8 mouse cellular contexts compared by ENCODE assay signal in the genomic region with DNA sequence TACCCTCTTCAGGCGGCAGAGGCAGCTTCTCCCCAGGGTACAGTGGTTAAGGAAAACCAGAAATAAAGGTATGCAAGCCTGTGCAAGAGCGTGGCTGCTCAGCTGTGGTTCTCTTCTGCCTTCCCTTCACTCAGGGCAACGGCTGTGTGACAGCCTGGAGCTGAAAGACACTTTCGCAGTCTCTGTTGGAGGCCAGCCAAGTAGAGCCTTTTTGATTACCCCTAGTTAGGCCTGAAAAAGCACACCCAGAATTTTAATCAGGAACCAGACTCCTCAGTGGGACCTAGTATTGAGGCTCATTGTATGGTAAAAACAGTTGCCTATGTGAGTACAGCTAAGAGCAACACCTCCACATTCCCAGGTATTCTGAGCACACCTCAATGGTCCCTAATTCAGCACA.
DNase-seq lines count a peak whose midpoint lies in the region; ATAC-seq and TF ChIP-seq lines count a peak whose summit lies in the region.

No protein-coding gene starts in this region.

- H3K36me3 ChIP-seq in CH12.LX (replicated peaks in 1 of 2; ENCODE audit: control insufficient read depth in 1 of 2, insufficient read depth in 1 of 2, low read length in 1 of 2), result no peaks in the 10 kb centered on the region
- no peaks in the 10 kb centered on the region for H3K36me3 ChIP-seq in forebrain, postnatal 0 days (ENCODE audit: insufficient read depth)

- H3K4me1 ChIP-seq in CH12.LX (ENCODE audit: control insufficient read depth in 1 of 2, insufficient read depth in 2 of 2), result peaks cover 0 to 10% of the 10 kb centered on the region in 2 experiments; a peak in 2 of 4 replicates
- H3K4me1 ChIP-seq in forebrain, postnatal 0 days (ENCODE audit: insufficient read depth), result peaks cover 8% of the 10 kb centered on the region; the same call in 1 of the 2 replicates

- no peak for TF ChIP-seq POLR2A in CH12.LX (IDR thresholded peaks at IDR 0.05; ENCODE audit: low read depth, low read length)

- peak; percentile 2 for DNase-seq in adrenal gland, postnatal 10 days
- no peak for DNase-seq in adrenal gland, adult 2 months
- DNase-seq in CH12.LX (ENCODE audit: extremely low read depth), result peak; percentile 4
- peak; percentile 67 for DNase-seq in forebrain, postnatal 0 days
- DNase-seq in left cerebral cortex, postnatal 25 days (ENCODE audit: low spot score in 2 of 2), result peak; percentile 28 to 40
- no peak for DNase-seq in Muller cell, postnatal 12 days (ENCODE audit: inconsistent ontology term)
- no peak for DNase-seq in spleen, postnatal 36 days (ENCODE audit: low spot score in 2 of 2)
- DNase-seq in gastrocnemius, postnatal 10 days, result no peak

- H3K4me3 ChIP-seq in CH12.LX (replicated peaks in 1 of 3; ENCODE audit: low read depth in 2 of 3, low read length in 2 of 3, poor library complexity in 1 of 3), result no peak overlapping the region
- no peak overlapping the region for H3K4me3 ChIP-seq in forebrain, postnatal 0 days (ENCODE audit: low read depth, low read length)

- intact Hi-C loops in left cerebral cortex, postnatal 25 days (cut with DNase I), result no loop called here

- H3K4me2 ChIP-seq in CH12.LX (ENCODE audit: insufficient read depth, low read depth, poor library complexity, severe bottlenecking), result no peak overlapping the region
- H3K4me2 ChIP-seq in forebrain, postnatal 0 days (ENCODE audit: low read depth), result 0 out of 2 replicates have a peak overlapping the region, but pooled peaks have one; percentile 4

- H3K27me3 ChIP-seq in CH12.LX (replicated peaks), result no peaks in the 10 kb centered on the region
- H3K27me3 ChIP-seq in forebrain, postnatal 0 days (ENCODE audit: insufficient read depth, low read length), result no peaks in the 10 kb centered on the region

- ATAC-seq in forebrain, postnatal 0 days, result peak; percentile 78

- no peaks in the 10 kb centered on the region for H3K9me3 ChIP-seq in CH12.LX (replicated peaks; ENCODE audit: low read length)
- H3K9me3 ChIP-seq in forebrain, postnatal 0 days (ENCODE audit: low read length), result no peaks in the 10 kb centered on the region

- no peaks in the 10 kb centered on the region for H3K79me2 ChIP-seq in CH12.LX (replicated peaks; ENCODE audit: control insufficient read depth, extremely low read depth, insufficient read depth, poor library complexity, severe bottlenecking)

- no peak for TF ChIP-seq CTCF in CH12.LX (conservative IDR thresholded peaks at IDR 0.05 in 1 of 2, IDR thresholded peaks at IDR 0.05 in 1 of 2; ENCODE audit: low read depth in 2 of 2, low read length in 2 of 2)
- TF ChIP-seq CTCF in forebrain, postnatal 0 days (IDR thresholded peaks at IDR 0.05; ENCODE audit: low read depth), result no peak

- WGBS in forebrain, postnatal 0 days, result 4% methylated on average over 4 of the region's 4 CpGs

- H3K27ac ChIP-seq in CH12.LX (ENCODE audit: insufficient read depth, low read depth), result no peak overlapping the region
- no peak overlapping the region for H3K27ac ChIP-seq in forebrain, postnatal 0 days (ENCODE audit: low read depth, low read length)

- in situ Hi-C loops in CH12.LX (cut with MboI; ENCODE audit: low pct_ligation_motif_present, low pct_unique_long_range_greater_than_20kb, low sequenced_read_pairs), result no loop called here

- H3K9ac ChIP-seq in CH12.LX (ENCODE audit: insufficient read depth, low read depth), result no peak overlapping the region
- no peak overlapping the region for H3K9ac ChIP-seq in forebrain, postnatal 0 days

- TF ChIP-seq EP300 in CH12.LX (IDR thresholded peaks at IDR 0.05; ENCODE audit: low read length), result no peak

- no peak for TF ChIP-seq RAD21 in CH12.LX (IDR thresholded peaks at IDR 0.05; ENCODE audit: low read depth, low read length)

- dilution Hi-C loops in CH12.LX (cut with MboI; ENCODE audit: extremely low pct_ligation_motif_present, extremely low pct_unique_long_range_greater_than_20kb, low sequenced_read_pairs), result no loop called here

TF ChIP-seq in CH12.LX, 34 proteins besides CTCF, POLR2A, EP300 and RAD21:
- TF ChIP-seq CHD1 (IDR thresholded peaks at IDR 0.05; ENCODE audit: low read depth, low read length) (no peak), MAZ (IDR thresholded peaks at IDR 0.05; ENCODE audit: low read depth, low read length) (no peak), GABPA (IDR thresholded peaks at IDR 0.05; ENCODE audit: insufficient replicate concordance, low read depth, low read length) (no peak)

Comparison
In these comparisons a context has a peak if more than half of its experiments do, and no peak if none do; other contexts are left out.
1. DNase-seq: peak in adrenal gland, postnatal 10 days (single experiment), CH12.LX (single experiment), forebrain, postnatal 0 days (single experiment) and left cerebral cortex, postnatal 25 days (2 of 2); none in adrenal gland, adult 2 months (single experiment), Muller cell, postnatal 12 days (single experiment), spleen, postnatal 36 days (0 of 2) and gastrocnemius, postnatal 10 days (single experiment).